Mouse (Mus musculus) gastrocnemius, adult 2 months (tissue): ENCODE results near the gene Olfr123. TPM values are rescaled to one million over a fixed set of nuclear protein-coding genes. Genes with fewer than 3 reads are reported as not detected.

Experiments
- DNase-seq: peaks from one replicate; pipeline ENCODE4 v3.0.0; 2022
- H3K27ac ChIP-seq: fragments of 200-600 bp; 2 replicates; pipeline ENCODE4 v1.8.1; 2022; ENCODE audit warnings: mild to moderate bottlenecking
- H3K4me3 ChIP-seq: fragments of 200-600 bp; 2 replicates; pipeline ENCODE4 v1.8.1; 2022; ENCODE audit warnings: mild to moderate bottlenecking, moderate library complexity
- CTCF ChIP-seq: fragments of 200-600 bp; IDR thresholded peaks from 2 replicates; pipeline ENCODE4 v1.8.1; 2022; ENCODE audit warnings: antibody characterized with exemption, mild to moderate bottlenecking, moderate library complexity
- intact Hi-C: fragments of 180-260 bp; cut with DNase I; formaldehyde crosslinking; loops from one replicate; pipeline ENCODE4 v1.15.1; 2025
- long read RNA-seq, 2 experiments: library from polyadenylated mRNA; stranded (forward); transcript quantifications; one replicate each; pipeline ENCODE4 v2.0.0; 2021
- total RNA-seq, 2 experiments: library from RNA; stranded (reverse); gene quantifications; 2 replicates each; pipeline ENCODE4 v1.2.3; 2021

Olfr123 gene
- not detected for total RNA-seq
- long read RNA-seq, experiment 1, result 0 reads
- long read RNA-seq, experiment 2, result 0 reads

GRCm38 (mm10) chr17:37793229-37793628 lies at the start of gene Olfr123:
Gene Olfr123, plus strand, starts transcription at chr17:37793529.
- Histone ChIP-seq H3K27ac (no peak within 1 kb of the TSS), H3K4me3 (no peak within 1 kb of the TSS)
- no peak for DNase-seq
- intact Hi-C loops, result no loop called here
- TF ChIP-seq CTCF, result no peak

GRCm38 (mm10) chr17:37768307-37768706 lies 25.0 kb upstream of the Olfr123 start, which contains the start of gene Olfr122:
Gene Olfr122, plus strand, starts transcription at chr17:37768607.
- no peak within 1 kb of the TSS for H3K27ac ChIP-seq
- intact Hi-C loops, result no loop called here
- no peak within 1 kb of the TSS for H3K4me3 ChIP-seq
- TF ChIP-seq CTCF, result no peak
- DNase-seq, result no peak

GRCm38 (mm10) chr17:37799588-37799987 lies 6.3 kb downstream of the Olfr123 start, which contains the start of gene Olfr124:
Gene Olfr124, plus strand, starts transcription at chr17:37799888.
- TF ChIP-seq CTCF, result no peak

GRCm38 (mm10) chr17:37832649-37833048 lies 39.3 kb downstream of the Olfr123 start, which contains the start of gene Olfr125:
Gene Olfr125, plus strand, starts transcription at chr17:37832949.
- Histone ChIP-seq H3K27ac (no peak within 1 kb of the TSS), H3K4me3 (no peak within 1 kb of the TSS)
- intact Hi-C loops, result no loop called here
- DNase-seq, result no peak
- no peak for TF ChIP-seq CTCF

More at GRCm38 (mm10) chr17:37799588-37799987, 6.3 kb downstream of the Olfr123 start, which contains the start of gene Olfr124:
- DNase-seq, result no peak
- Histone ChIP-seq H3K4me3 (no peak within 1 kb of the TSS), H3K27ac (no peak within 1 kb of the TSS)
- intact Hi-C loops, result no loop called here

- intact Hi-C loops, result no loop called here
- DNase-seq, result no peak
- no peak for TF ChIP-seq CTCF
- Histone ChIP-seq H3K27ac (no peak within 1 kb of the TSS), H3K4me3 (no peak within 1 kb of the TSS)
Measured at GRCm38 (mm10) chr17:37847183-37847582, 53.9 kb downstream of the Olfr123 start, which contains the start of gene Olfr126. Gene Olfr126, plus strand, starts transcription at chr17:37847483.

Other genes starting within 250 kb of the Olfr123 start
- gene Olfr112, start 224.1 kb upstream of the Olfr123 start, total RNA-seq, result not detected
- gene Olfr113, start 215.9 kb upstream of the Olfr123 start, total RNA-seq, result not detected
- gene Olfr114, start 200.8 kb upstream of the Olfr123 start, total RNA-seq, result not detected
- not detected for gene Olfr115, start 166.4 kb upstream of the Olfr123 start, total RNA-seq
- not detected for gene Olfr116, start 166.3 kb upstream of the Olfr123 start, total RNA-seq
- not detected for gene Olfr117, start 129.7 kb upstream of the Olfr123 start, total RNA-seq
- gene Olfr118, start 126.5 kb upstream of the Olfr123 start, total RNA-seq, result not detected
- gene Olfr119, start 97.0 kb upstream of the Olfr123 start, total RNA-seq, result not detected
- gene Olfr120, start 71.7 kb upstream of the Olfr123 start, total RNA-seq, result not detected
- not detected for gene Olfr121, start 44.7 kb upstream of the Olfr123 start, total RNA-seq
- not detected for gene Olfr122, start 24.9 kb upstream of the Olfr123 start, total RNA-seq
- gene Olfr124, start 6.4 kb downstream of the Olfr123 start, total RNA-seq, result not detected
- not detected for gene Olfr125, start 39.4 kb downstream of the Olfr123 start, total RNA-seq
- gene Olfr126, start 54.0 kb downstream of the Olfr123 start, total RNA-seq, result not detected
- not detected for gene Olfr127, start 106.9 kb downstream of the Olfr123 start, total RNA-seq
- not detected for gene Olfr128, start 127.0 kb downstream of the Olfr123 start, total RNA-seq
- gene Olfr761, start 159.6 kb downstream of the Olfr123 start, total RNA-seq, result not detected